Mouse (Mus musculus): ENCODE measurements around the gene Sorcs1. TPM values are rescaled to one million over a fixed set of nuclear protein-coding genes. Genes with fewer than 3 reads are reported as not detected.

Gene Sorcs1
- polyA plus RNA-seq, 1 experiment from 2014 or later = 3.9 TPM

- H3K9ac ChIP-seq = no peak overlapping the region
- no peak overlapping the region for H3K27ac ChIP-seq
- no peaks in the 10 kb centered on the region for H3K27me3 ChIP-seq
- no peak overlapping the region for H3K4me2 ChIP-seq
- no peak for ATAC-seq (replicated peaks; ENCODE audit: low FRiP score)
- H3K9me3 ChIP-seq (replicated peaks) = no peaks in the 10 kb centered on the region
- H3K36me3 ChIP-seq = no peaks in the 10 kb centered on the region
- H3K4me3 ChIP-seq (replicated peaks) = no peak overlapping the region
- 77% methylated on average over 8 of the region's 8 CpGs for WGBS
- no peaks in the 10 kb centered on the region for H3K4me1 ChIP-seq
These were observed 38.0 kb downstream of the Sorcs1 start for GRCm38 (mm10) chr19:50640251-50641032.

GRCm38 (mm10) chr19:50638176-50638575 lies 40.3 kb downstream of the Sorcs1 start:
- no peak for ATAC-seq (replicated peaks; ENCODE audit: low FRiP score)
- H3K4me3 ChIP-seq (replicated peaks) = no peak overlapping the region
- 79% methylated on average over 6 of the region's 6 CpGs for WGBS
- no peak overlapping the region for H3K27ac ChIP-seq
- H3K27me3 ChIP-seq = no peaks in the 10 kb centered on the region
- no peak overlapping the region for H3K9ac ChIP-seq
- no peak overlapping the region for H3K4me2 ChIP-seq
- H3K4me1 ChIP-seq = no peaks in the 10 kb centered on the region
- no peaks in the 10 kb centered on the region for H3K9me3 ChIP-seq (replicated peaks)
- no peaks in the 10 kb centered on the region for H3K36me3 ChIP-seq

- Histone ChIP-seq H3K9ac (no peak overlapping the region), H3K4me2 (peak overlapping the region; percentile 27; the same call in 1 of the 2 replicates), H3K4me3 (replicated peaks) (no peak overlapping the region), H3K36me3 (no peaks in the 10 kb centered on the region), H3K9me3 (replicated peaks) (no peaks in the 10 kb centered on the region), H3K27me3 (no peaks in the 10 kb centered on the region), H3K27ac (no peak overlapping the region), H3K4me1 (0 out of 2 replicates have a peak, but pooled peaks cover 5% of the 10 kb centered on the region)
- ATAC-seq (replicated peaks; ENCODE audit: low FRiP score) = peak; percentile 54; the same call in 1 of the 2 replicates
- WGBS = 28% methylated on average over 9 of the region's 9 CpGs
These were observed 64.4 kb downstream of the Sorcs1 start for GRCm38 (mm10) chr19:50614013-50614412.

GRCm38 (mm10) chr19:50611619-50612018 lies 66.8 kb downstream of the Sorcs1 start:
- no peaks in the 10 kb centered on the region for H3K27me3 ChIP-seq
- WGBS = 24% methylated on average over 3 of the region's 3 CpGs
- H3K4me3 ChIP-seq (replicated peaks) = no peak overlapping the region
- 0 out of 2 replicates have a peak overlapping the region, but pooled peaks have one; percentile 42 for H3K27ac ChIP-seq
- H3K36me3 ChIP-seq = no peaks in the 10 kb centered on the region
- H3K9ac ChIP-seq = no peak overlapping the region
- 0 out of 2 replicates have a peak, but pooled peaks cover 5% of the 10 kb centered on the region for H3K4me1 ChIP-seq
- H3K4me2 ChIP-seq = no peak overlapping the region
- no peaks in the 10 kb centered on the region for H3K9me3 ChIP-seq (replicated peaks)
- peak; percentile 49; the same call in 1 of the 2 replicates for ATAC-seq (replicated peaks; ENCODE audit: low FRiP score)

- Histone ChIP-seq H3K27ac (0 out of 2 replicates have a peak overlapping the region, but pooled peaks have one; percentile 7), H3K36me3 (no peaks in the 10 kb centered on the region), H3K4me2 (no peak overlapping the region), H3K9ac (no peak overlapping the region), H3K27me3 (no peaks in the 10 kb centered on the region), H3K4me1 (0 out of 2 replicates have a peak, but pooled peaks cover 3% of the 10 kb centered on the region), H3K9me3 (replicated peaks) (no peaks in the 10 kb centered on the region), H3K4me3 (replicated peaks) (no peak overlapping the region)
- no peak; the same call in 1 of the 2 replicates for ATAC-seq (replicated peaks; ENCODE audit: low FRiP score)
- 40% methylated on average over 4 of the region's 4 CpGs for WGBS
These were observed 74.6 kb downstream of the Sorcs1 start for GRCm38 (mm10) chr19:50603882-50604281.

GRCm38 (mm10) chr19:50603380-50603779 lies 75.1 kb downstream of the Sorcs1 start:
- no peak overlapping the region for H3K4me2 ChIP-seq
- 66% methylated on average over 5 of the region's 5 CpGs for WGBS
- no peaks in the 10 kb centered on the region for H3K27me3 ChIP-seq
- 0 out of 2 replicates have a peak, but pooled peaks cover 3% of the 10 kb centered on the region for H3K4me1 ChIP-seq
- no peaks in the 10 kb centered on the region for H3K9me3 ChIP-seq (replicated peaks)
- no peak overlapping the region for H3K9ac ChIP-seq
- no peaks in the 10 kb centered on the region for H3K36me3 ChIP-seq
- no peak; the same call in 1 of the 2 replicates for ATAC-seq (replicated peaks; ENCODE audit: low FRiP score)
- no peak overlapping the region for H3K4me3 ChIP-seq (replicated peaks)
- 0 out of 2 replicates have a peak overlapping the region, but pooled peaks have one; percentile 7 for H3K27ac ChIP-seq

- no peak overlapping the region for H3K27ac ChIP-seq
- H3K4me2 ChIP-seq = no peak overlapping the region
- ATAC-seq (replicated peaks; ENCODE audit: low FRiP score) = no peak
- no peak overlapping the region for H3K4me3 ChIP-seq (replicated peaks)
- H3K36me3 ChIP-seq = no peaks in the 10 kb centered on the region
- 86% methylated on average over 4 of the region's 4 CpGs for WGBS
- no peaks in the 10 kb centered on the region for H3K27me3 ChIP-seq
- H3K9me3 ChIP-seq (replicated peaks) = no peaks in the 10 kb centered on the region
- no peaks in the 10 kb centered on the region for H3K4me1 ChIP-seq
- H3K9ac ChIP-seq = no peak overlapping the region
These were observed 81.1 kb downstream of the Sorcs1 start for GRCm38 (mm10) chr19:50597300-50597699.

- no peaks in the 10 kb centered on the region for H3K36me3 ChIP-seq
- H3K9ac ChIP-seq = no peak overlapping the region
- H3K4me3 ChIP-seq (replicated peaks) = no peak overlapping the region
- no peak overlapping the region for H3K4me2 ChIP-seq
- H3K4me1 ChIP-seq = no peaks in the 10 kb centered on the region
- no peaks in the 10 kb centered on the region for H3K9me3 ChIP-seq (replicated peaks)
- no peaks in the 10 kb centered on the region for H3K27me3 ChIP-seq
- 93% methylated on average over 5 of the region's 5 CpGs for WGBS
- ATAC-seq (replicated peaks; ENCODE audit: low FRiP score) = no peak
- H3K27ac ChIP-seq = no peak overlapping the region
These were observed 92.3 kb downstream of the Sorcs1 start for GRCm38 (mm10) chr19:50586182-50586581.

- Histone ChIP-seq H3K4me1 (no peaks in the 10 kb centered on the region), H3K9me3 (replicated peaks) (no peaks in the 10 kb centered on the region), H3K27ac (peak overlapping the region; percentile 27), H3K4me2 (no peak overlapping the region), H3K36me3 (no peaks in the 10 kb centered on the region), H3K4me3 (replicated peaks) (no peak overlapping the region), H3K9ac (no peak overlapping the region), H3K27me3 (no peaks in the 10 kb centered on the region)
- peak; percentile 66; the same call in 1 of the 2 replicates for ATAC-seq (replicated peaks; ENCODE audit: low FRiP score)
These were observed 95.5 kb downstream of the Sorcs1 start for GRCm38 (mm10) chr19:50582952-50583351.

GRCm38 (mm10) chr19:50569669-50570195 lies 108.7 kb downstream of the Sorcs1 start:
- Histone ChIP-seq H3K27ac (no peak overlapping the region), H3K27me3 (no peaks in the 10 kb centered on the region), H3K9ac (no peak overlapping the region), H3K9me3 (replicated peaks) (no peaks in the 10 kb centered on the region), H3K4me1 (no peaks in the 10 kb centered on the region), H3K4me3 (replicated peaks) (no peak overlapping the region), H3K36me3 (no peaks in the 10 kb centered on the region), H3K4me2 (no peak overlapping the region)
- WGBS = 83% methylated on average over 1 of the region's 1 CpGs
- no peak for ATAC-seq (replicated peaks; ENCODE audit: low FRiP score)

GRCm38 (mm10) chr19:50566306-50566705 lies 112.1 kb downstream of the Sorcs1 start:
- 81% methylated on average over 2 of the region's 2 CpGs for WGBS

GRCm38 (mm10) chr19:50558771-50559170 lies 119.7 kb downstream of the Sorcs1 start:
- WGBS = 60% methylated on average over 6 of the region's 6 CpGs
- no peak overlapping the region for H3K4me3 ChIP-seq (replicated peaks)
- H3K4me1 ChIP-seq = no peaks in the 10 kb centered on the region
- no peak overlapping the region for H3K4me2 ChIP-seq
- ATAC-seq (replicated peaks; ENCODE audit: low FRiP score) = no peak
- H3K9ac ChIP-seq = no peak overlapping the region
- no peaks in the 10 kb centered on the region for H3K36me3 ChIP-seq
- H3K27ac ChIP-seq = no peak overlapping the region
- H3K27me3 ChIP-seq = no peaks in the 10 kb centered on the region
- H3K9me3 ChIP-seq (replicated peaks) = no peaks in the 10 kb centered on the region

More at GRCm38 (mm10) chr19:50566306-50566705, 112.1 kb downstream of the Sorcs1 start:
- H3K27me3 ChIP-seq = no peaks in the 10 kb centered on the region
- no peak for ATAC-seq (replicated peaks; ENCODE audit: low FRiP score)
- no peak overlapping the region for H3K4me2 ChIP-seq
- no peak overlapping the region for H3K4me3 ChIP-seq (replicated peaks)
- H3K9me3 ChIP-seq (replicated peaks) = no peaks in the 10 kb centered on the region
- H3K36me3 ChIP-seq = no peaks in the 10 kb centered on the region
- no peak overlapping the region for H3K27ac ChIP-seq
- H3K4me1 ChIP-seq = no peaks in the 10 kb centered on the region
- H3K9ac ChIP-seq = no peak overlapping the region
